Comparison of ENCODE assay signal across 8 mouse cellular contexts in genomic region chr2:164443051-164443437, GRCm38 (mm10). TPM values are rescaled to one million over a fixed set of nuclear protein-coding genes. Genes with fewer than 3 reads are reported as not detected.
DNase-seq lines count a peak whose midpoint lies in the region; ATAC-seq and TF ChIP-seq lines count a peak whose summit lies in the region.

No protein-coding gene starts in this region.

- WGBS in intestine, embryonic 14.5 days, result 0% methylated on average over 24 of the region's 26 CpGs
- WGBS in limb, embryonic 10.5 days, result under 1% methylated on average over 26 of the region's 26 CpGs
- under 1% methylated on average over 26 of the region's 26 CpGs for WGBS in midbrain, embryonic 10.5 days

- H3K27me3 ChIP-seq in intestine, embryonic 14.5 days (replicated peaks; ENCODE audit: control insufficient read depth, insufficient read depth, low read length), result no peaks in the 10 kb centered on the region
- peaks cover 48% of the 10 kb centered on the region for H3K27me3 ChIP-seq in limb, embryonic 10.5 days (ENCODE audit: low read depth, poor library complexity, severe bottlenecking)
- peaks cover 58% of the 10 kb centered on the region for H3K27me3 ChIP-seq in midbrain, embryonic 10.5 days (ENCODE audit: low read depth, poor library complexity, severe bottlenecking)

- peak overlapping the region; percentile 84 for H3K9ac ChIP-seq in intestine, embryonic 14.5 days (ENCODE audit: low read length)

- TF ChIP-seq POLR2A in cortical plate, adult 2 months (IDR thresholded peaks at IDR 0.05; ENCODE audit: extremely low read depth, insufficient read depth, low read length), result peak; percentile 58; the same call in 1 of the 2 replicates

- H3K36me3 ChIP-seq in intestine, embryonic 14.5 days (ENCODE audit: control insufficient read depth, insufficient read depth, low read length), result no peaks in the 10 kb centered on the region
- H3K36me3 ChIP-seq in limb, embryonic 10.5 days, result no peaks in the 10 kb centered on the region
- no peaks in the 10 kb centered on the region for H3K36me3 ChIP-seq in midbrain, embryonic 10.5 days

- DNase-seq in T-cell, adult 2 months (ENCODE audit: low spot score), result peak; percentile 8
- DNase-seq in gastrocnemius, postnatal 25 days, result peak; percentile 86
- peak; percentile 96 for DNase-seq in intestine, embryonic 14.5 days (ENCODE audit: low spot score)
- peak; percentile 89 for DNase-seq in limb, embryonic 10.5 days (ENCODE audit: low spot score)
- peak; percentile 86 for DNase-seq in midbrain, embryonic 10.5 days (ENCODE audit: low spot score)
- DNase-seq in right cerebral cortex, postnatal 36 days (ENCODE audit: low spot score in 2 of 2), result peak; percentile 36 to 46
- peak; percentile 88 to 90 for DNase-seq in urinary bladder, postnatal 36 days (ENCODE audit: low spot score in 2 of 2)

- ATAC-seq in intestine, embryonic 14.5 days (replicated peaks; ENCODE audit: low FRiP score, low TSS enrichment, low read depth), result peak; percentile 94

- peak overlapping the region; percentile 43; the same call in 1 of the 2 replicates for H3K27ac ChIP-seq in cortical plate, adult 2 months (ENCODE audit: insufficient read depth, low read length)
- H3K27ac ChIP-seq in intestine, embryonic 14.5 days (ENCODE audit: low read depth), result peak overlapping the region; percentile 59
- peak overlapping the region; percentile 88 for H3K27ac ChIP-seq in limb, embryonic 10.5 days
- peak overlapping the region; percentile 85 for H3K27ac ChIP-seq in midbrain, embryonic 10.5 days (replicated peaks)

- H3K4me2 ChIP-seq in intestine, embryonic 14.5 days (ENCODE audit: low read length), result peak overlapping the region; percentile 79

- no peak for TF ChIP-seq CTCF in cortical plate, adult 2 months (IDR thresholded peaks at IDR 0.05; ENCODE audit: extremely low read depth, insufficient read depth, low read length)

- no peaks in the 10 kb centered on the region for H3K9me3 ChIP-seq in intestine, embryonic 14.5 days (ENCODE audit: control insufficient read depth, low read length)
- no peaks in the 10 kb centered on the region for H3K9me3 ChIP-seq in limb, embryonic 10.5 days (replicated peaks)
- no peaks in the 10 kb centered on the region for H3K9me3 ChIP-seq in midbrain, embryonic 10.5 days (replicated peaks)

- peak overlapping the region; percentile 30 for H3K4me3 ChIP-seq in cortical plate, adult 2 months (ENCODE audit: insufficient read depth, low read length)
- H3K4me3 ChIP-seq in intestine, embryonic 14.5 days (ENCODE audit: low read depth, low read length), result peak overlapping the region; percentile 70
- peak overlapping the region; percentile 68 for H3K4me3 ChIP-seq in limb, embryonic 10.5 days
- H3K4me3 ChIP-seq in midbrain, embryonic 10.5 days, result peak overlapping the region; percentile 71

- H3K4me1 ChIP-seq in cortical plate, adult 2 months (ENCODE audit: control insufficient read depth, insufficient read depth, low read length), result no peaks in the 10 kb centered on the region
- peaks cover 8% of the 10 kb centered on the region; the same call in 1 of the 2 replicates for H3K4me1 ChIP-seq in intestine, embryonic 14.5 days (replicated peaks; ENCODE audit: control insufficient read depth, insufficient read depth, low read length)
- peaks cover 53% of the 10 kb centered on the region for H3K4me1 ChIP-seq in limb, embryonic 10.5 days
- peaks cover 34% of the 10 kb centered on the region for H3K4me1 ChIP-seq in midbrain, embryonic 10.5 days

RNA-seq across cellular contexts. Expression of gene Sdc4, which starts 0.6 kb away (rescaled TPM):
- polyA plus RNA-seq in cortical plate, adult 2 months (2012; rRNA removed), result 47.1 and 50.7 TPM in 2 replicates
- 10 to 100 TPM; 28.0 to 62.1 TPM for total RNA-seq in gastrocnemius, postnatal 25 days (2021)
- 104 and 110 TPM in 2 replicates for polyA plus RNA-seq in intestine, embryonic 14.5 days (2014; fragmentation: Nextera tagmentation; extraction: Ambion mirVana)
- 22.1 and 24.2 TPM in 2 replicates for polyA plus RNA-seq in limb, embryonic 10.5 days (2016; fragmentation: Nextera tagmentation; extraction: Ambion mirVana)
- polyA plus RNA-seq in midbrain, embryonic 10.5 days (2016; fragmentation: Nextera tagmentation; extraction: Ambion mirVana), result 16.1 and 17.4 TPM in 2 replicates

RNA-seq across cellular contexts. Expression of gene Sys1, which starts 13.7 kb away (rescaled TPM):
- polyA plus RNA-seq in cortical plate, adult 2 months (2012; rRNA removed), result 58.1 and 64.5 TPM in 2 replicates
- 10 to 100 TPM; 17.2 to 20.2 TPM for total RNA-seq in gastrocnemius, postnatal 25 days (2021)
- 65.2 and 67.2 TPM in 2 replicates for polyA plus RNA-seq in intestine, embryonic 14.5 days (2014; fragmentation: Nextera tagmentation; extraction: Ambion mirVana)
- 54.4 and 54.5 TPM in 2 replicates for polyA plus RNA-seq in limb, embryonic 10.5 days (2016; fragmentation: Nextera tagmentation; extraction: Ambion mirVana)
- 64.8 and 65.9 TPM in 2 replicates for polyA plus RNA-seq in midbrain, embryonic 10.5 days (2016; fragmentation: Nextera tagmentation; extraction: Ambion mirVana)

RNA-seq across cellular contexts. Expression of gene Gm20458, which starts 17.7 kb away (rescaled TPM):
- 7.4 and 9.5 TPM in 2 replicates for polyA plus RNA-seq in cortical plate, adult 2 months (2012; rRNA removed)
- 1 to 10 TPM; 3.2 to 8.9 TPM for total RNA-seq in gastrocnemius, postnatal 25 days (2021)
- polyA plus RNA-seq in intestine, embryonic 14.5 days (2014; fragmentation: Nextera tagmentation; extraction: Ambion mirVana), result 11.6 and 17.4 TPM in 2 replicates
- polyA plus RNA-seq in limb, embryonic 10.5 days (2016; fragmentation: Nextera tagmentation; extraction: Ambion mirVana), result 2.2 and 3.2 TPM in 2 replicates
- 3.7 and 3.9 TPM in 2 replicates for polyA plus RNA-seq in midbrain, embryonic 10.5 days (2016; fragmentation: Nextera tagmentation; extraction: Ambion mirVana)

RNA-seq across cellular contexts. Expression of gene Trp53tg5, which starts 30.5 kb away (rescaled TPM):
- not detected in 2 replicates for polyA plus RNA-seq in cortical plate, adult 2 months (2012; rRNA removed)
- not detected for total RNA-seq in gastrocnemius, postnatal 25 days (2021)
- not detected in 2 replicates for polyA plus RNA-seq in intestine, embryonic 14.5 days (2014; fragmentation: Nextera tagmentation; extraction: Ambion mirVana)
- not detected in 2 replicates for polyA plus RNA-seq in limb, embryonic 10.5 days (2016; fragmentation: Nextera tagmentation; extraction: Ambion mirVana)
- not detected in 2 replicates for polyA plus RNA-seq in midbrain, embryonic 10.5 days (2016; fragmentation: Nextera tagmentation; extraction: Ambion mirVana)

RNA-seq across cellular contexts. Expression of gene Matn4, which starts 38.1 kb away (rescaled TPM):
- polyA plus RNA-seq in cortical plate, adult 2 months (2012; rRNA removed), result 16.2 and 17.4 TPM in 2 replicates
- 1 to 10 TPM; 1.0 to 2.3 TPM for total RNA-seq in gastrocnemius, postnatal 25 days (2021)
- 1.7 and 1.9 TPM in 2 replicates for polyA plus RNA-seq in intestine, embryonic 14.5 days (2014; fragmentation: Nextera tagmentation; extraction: Ambion mirVana)
- 0.15 and 3.0 TPM in 2 replicates for polyA plus RNA-seq in limb, embryonic 10.5 days (2016; fragmentation: Nextera tagmentation; extraction: Ambion mirVana)
- 0.21 TPM in 1 of 2 replicates, not detected in the other for polyA plus RNA-seq in midbrain, embryonic 10.5 days (2016; fragmentation: Nextera tagmentation; extraction: Ambion mirVana)

Comparison
In these comparisons a context has a peak if more than half of its experiments do, and no peak if none do; other contexts are left out.
1. Peak in every context shown above with its lines: DNase-seq, ATAC-seq, H3K4me3 ChIP-seq and H3K27ac ChIP-seq.
2. DNase-seq: peak in every context shown above with its lines; median percentile 96 in intestine, embryonic 14.5 days; 89 in limb, embryonic 10.5 days; 89 in urinary bladder, postnatal 36 days; 86 in gastrocnemius, postnatal 25 days; 86 in midbrain, embryonic 10.5 days; 41 in right cerebral cortex, postnatal 36 days; 8 in T-cell, adult 2 months.